Mouse (Mus musculus) right cerebral cortex, postnatal 25 days (tissue): Measurements from ENCODE around the gene Bap1.

Source experiments
- DNase-seq: peaks from one replicate; pipeline ENCODE4 v3.0.0; 2022

Bap1 gene

DNA sequence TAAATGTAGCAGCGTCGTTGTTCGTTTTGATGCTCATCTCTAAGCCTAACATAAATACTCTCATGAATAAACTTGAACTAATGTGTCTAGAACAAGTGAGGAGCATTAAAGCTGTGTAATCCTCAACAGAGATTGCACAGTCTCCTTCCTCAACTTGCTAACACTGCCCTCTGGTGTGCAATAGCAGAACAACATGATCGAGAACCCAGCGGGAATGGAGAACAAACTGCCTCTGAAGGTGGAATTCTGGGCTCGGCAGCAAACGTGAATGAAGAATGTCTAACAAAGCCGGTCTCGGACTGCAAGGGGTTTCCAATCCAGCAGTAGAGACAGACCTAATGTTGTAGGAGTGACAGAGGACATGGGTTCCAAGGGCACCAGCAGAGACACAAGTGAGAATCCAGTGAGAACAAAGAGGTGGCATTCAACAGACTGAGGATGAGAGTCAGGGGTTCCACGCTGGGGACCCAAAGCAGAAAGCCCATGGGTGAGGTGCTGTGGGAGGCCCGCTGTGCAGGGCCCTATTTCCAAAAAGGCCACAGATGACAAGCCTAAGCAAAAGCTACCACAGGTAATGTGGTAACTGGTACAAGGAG is 17.2 kb upstream of the Bap1 start:
- DNase-seq, result peak; percentile 77

DNA sequence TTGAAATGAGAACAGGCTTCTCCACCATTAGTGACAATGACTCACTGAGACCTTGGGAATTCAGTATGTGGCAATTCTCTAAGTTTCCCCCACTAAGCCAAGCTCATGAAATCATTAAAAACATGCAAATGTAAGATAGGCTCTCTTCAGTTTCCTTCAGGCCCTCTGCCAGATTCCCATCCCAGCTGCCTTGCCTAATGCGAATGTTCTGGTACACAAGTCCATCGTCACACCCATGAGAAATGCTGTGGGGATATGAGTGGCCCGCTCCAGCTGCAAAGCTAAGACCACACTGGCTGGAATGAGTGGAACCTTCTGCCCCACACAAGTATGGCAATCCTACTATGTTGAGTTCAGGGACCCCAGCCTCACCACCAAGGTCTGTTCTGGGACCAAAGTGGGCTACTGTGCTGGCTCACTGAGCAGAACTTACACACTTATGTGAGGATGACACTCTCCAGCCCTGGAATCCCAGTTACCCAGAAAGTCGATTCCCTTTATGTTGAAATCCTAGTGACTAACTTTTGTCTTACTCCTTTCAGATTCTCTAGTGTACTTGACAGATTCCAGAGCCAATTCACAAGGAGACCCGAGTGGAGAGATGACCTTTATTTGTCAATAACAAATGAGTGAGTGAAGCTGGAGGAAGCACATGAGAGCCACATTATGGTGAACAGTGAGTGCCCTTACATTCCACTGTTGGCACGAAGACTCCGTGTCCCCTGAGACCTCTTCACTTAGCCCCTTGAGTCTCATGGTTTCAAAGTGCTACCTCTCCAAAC is 14.0 kb upstream of the Bap1 start:
- DNase-seq, result no peak

DNA sequence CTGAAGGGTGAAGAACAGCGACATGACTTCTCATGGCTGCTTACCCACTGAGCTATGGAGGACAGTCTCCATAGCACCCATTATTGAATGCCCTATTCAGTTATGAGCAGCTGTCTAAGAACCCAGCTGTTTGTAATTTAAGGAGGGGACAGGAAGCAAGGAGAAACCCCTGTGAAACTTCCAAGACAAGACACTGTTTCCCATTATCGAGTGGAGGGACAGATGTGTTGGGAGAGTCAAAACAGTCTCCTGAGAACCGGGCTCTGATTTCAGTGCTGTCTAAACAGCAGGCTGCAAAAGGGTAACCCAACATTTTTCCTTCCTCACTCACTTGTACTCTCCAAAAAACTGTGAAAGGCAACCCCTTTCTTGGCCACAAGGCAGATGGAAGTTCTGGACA is 10.7 kb upstream of the Bap1 start:
- no peak for DNase-seq

DNA sequence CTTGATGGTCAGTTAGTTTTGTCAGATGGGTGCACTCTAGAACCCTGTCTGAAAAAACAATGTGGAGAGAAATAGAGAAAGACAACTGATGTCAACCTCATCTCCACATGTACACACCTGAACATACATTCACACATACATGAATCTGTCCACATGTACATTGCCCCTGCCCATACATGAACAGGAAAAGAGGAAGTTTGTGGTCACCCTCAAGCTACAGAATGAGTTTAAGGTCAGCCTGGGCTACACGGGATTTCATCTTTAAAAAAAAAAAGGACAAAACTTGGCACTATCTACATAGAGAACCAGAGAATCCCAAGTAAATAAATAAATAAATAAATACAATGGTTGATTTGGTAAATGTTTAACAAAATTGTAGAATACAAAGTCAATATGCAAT is 6.5 kb upstream of the Bap1 start:
- DNase-seq, result no peak

DNA sequence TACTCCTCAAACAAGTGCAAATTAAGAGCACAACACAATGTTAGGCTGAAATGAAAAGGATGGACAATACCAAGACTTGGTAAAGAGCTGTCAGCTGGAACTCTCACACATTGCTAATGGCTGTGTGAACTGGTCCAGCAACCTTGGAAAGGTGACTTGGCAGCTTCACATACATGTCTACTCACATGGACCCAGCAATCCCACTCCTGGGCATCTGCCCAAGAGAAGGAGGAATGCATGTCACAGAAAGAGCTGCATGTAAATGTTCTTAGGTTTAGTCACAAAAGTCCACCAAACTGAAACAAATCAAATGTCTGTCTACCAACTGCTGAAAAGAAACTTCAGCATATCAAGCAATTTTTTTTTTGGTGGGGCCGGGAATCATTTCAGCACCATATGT is 5.3 kb upstream of the Bap1 start:
- DNase-seq, result no peak

DNA sequence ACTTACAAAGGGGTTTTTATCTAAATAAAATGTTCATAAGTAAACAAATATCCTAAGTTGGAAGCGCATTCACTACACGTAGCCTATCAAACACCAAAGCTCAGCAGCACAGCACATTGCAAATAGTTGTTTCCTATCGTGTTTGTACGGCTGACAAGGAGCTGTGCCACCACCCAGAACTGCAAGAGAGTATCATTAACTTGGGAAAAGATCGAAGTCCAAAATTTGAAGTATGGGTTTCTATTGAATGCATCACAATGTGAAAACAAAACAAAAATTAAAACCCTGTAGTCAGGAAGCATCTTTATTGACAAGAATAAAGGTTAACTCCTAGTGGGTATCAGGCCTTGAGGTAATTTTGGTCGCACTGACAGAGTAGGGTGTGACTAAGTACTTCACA is 2.9 kb upstream of the Bap1 start:
- DNase-seq, result no peak

DNA sequence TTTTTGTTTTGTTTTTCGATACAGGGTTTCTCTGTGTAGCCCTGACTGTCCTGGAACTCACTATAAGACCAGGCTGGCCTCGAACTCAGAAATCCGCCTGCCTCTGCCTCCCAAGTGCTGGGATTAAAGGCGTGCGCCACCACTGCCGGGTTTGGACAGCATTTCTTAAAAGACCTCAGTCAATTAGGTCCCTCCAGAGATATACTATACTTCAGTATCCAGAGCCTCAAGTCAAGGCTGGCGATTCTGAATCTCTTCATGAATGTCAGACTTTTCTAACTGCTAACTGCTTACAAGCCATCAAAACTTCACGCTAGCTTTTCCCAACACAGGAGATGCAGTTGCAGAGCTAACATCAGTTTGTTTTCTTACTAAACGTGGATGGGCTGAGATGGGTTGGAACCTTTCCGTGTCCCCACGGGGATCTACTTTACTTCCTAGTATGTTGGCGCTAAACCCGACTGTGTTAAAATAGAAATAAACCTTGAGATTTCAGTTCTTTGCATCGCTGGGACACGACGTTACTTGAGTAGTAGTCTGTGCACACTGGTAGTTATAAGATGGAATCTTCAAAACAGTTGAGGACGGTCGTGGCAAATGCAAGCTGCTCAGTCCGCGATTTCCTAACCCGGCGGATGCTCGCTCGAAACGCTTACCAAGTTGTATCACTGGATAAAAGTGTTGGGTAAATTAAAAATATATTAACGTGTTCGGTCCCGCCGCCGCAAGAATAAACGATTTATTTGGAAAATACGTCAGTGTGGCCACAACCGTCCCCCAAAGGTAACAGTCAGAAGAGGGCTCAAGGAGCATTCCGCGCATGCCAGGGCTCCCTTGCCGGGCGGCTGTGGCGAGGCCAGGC is 797 bp upstream of the Bap1 start:
- no peak for DNase-seq

DNA sequence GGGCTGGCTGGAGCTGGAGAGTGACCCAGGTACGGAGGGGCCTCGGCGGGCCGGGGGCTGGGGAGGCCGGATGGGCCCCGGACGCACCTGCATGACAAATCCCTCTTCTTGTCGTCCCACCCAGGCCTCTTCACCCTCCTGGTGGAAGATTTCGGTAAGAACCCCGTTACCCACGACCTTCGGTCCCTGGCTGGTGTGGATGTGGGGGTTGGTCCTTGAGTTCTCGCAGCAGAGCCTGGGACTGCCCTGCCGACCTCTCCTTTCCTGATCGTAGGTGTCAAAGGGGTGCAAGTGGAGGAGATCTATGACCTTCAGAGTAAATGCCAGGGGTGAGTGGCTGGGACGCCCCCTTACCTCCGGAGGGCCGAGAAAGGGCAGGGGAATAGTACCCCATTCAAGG is 376 bp downstream of the Bap1 start:
- DNase-seq, result no peak

DNA sequence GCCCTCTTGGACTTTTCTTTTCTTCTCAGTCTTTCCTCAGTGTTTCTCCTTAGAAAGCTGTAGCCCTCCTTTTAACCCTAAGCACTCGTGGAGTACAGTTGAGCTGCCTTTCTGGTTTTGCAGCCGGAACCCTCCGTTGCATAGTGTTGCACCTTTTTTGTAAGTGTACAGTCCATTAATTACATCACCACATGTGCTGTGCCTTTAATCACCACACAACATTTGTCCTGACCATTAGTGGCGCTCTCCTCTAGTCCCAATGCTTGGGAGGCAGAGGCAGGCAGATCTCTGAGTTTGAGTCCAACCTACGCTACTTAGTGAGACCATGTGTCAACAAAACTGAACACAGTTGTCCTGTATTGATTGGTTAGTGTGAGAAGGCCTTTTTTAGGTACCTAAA is 841 bp downstream of the Bap1 start:
- no peak for DNase-seq

DNA sequence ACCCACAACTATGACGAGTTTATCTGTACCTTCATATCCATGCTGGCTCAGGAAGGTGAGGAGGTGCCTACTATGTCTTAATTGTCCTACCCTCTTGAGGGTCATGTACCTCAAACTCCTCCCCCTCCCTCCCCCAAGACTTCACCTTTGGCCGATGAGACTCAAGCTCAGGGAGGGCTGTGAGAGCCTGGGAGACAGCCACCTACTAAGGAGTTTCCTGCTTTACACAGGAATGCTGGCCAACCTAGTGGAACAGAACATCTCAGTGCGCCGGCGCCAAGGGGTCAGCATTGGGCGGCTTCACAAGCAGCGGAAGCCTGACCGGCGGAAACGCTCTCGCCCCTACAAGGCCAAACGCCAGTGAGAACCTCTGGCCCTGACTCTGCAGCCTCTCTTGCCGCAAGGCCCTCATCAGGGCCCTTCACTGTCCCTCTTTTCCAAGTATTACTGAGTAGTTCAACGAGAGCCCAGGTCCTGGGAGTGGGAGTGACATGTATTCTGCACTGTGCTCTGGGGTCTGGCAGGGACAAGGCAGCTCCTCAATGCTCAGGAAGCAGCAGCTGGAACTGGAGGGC is 7.3 kb downstream of the Bap1 start:
- no peak for DNase-seq

DNA sequence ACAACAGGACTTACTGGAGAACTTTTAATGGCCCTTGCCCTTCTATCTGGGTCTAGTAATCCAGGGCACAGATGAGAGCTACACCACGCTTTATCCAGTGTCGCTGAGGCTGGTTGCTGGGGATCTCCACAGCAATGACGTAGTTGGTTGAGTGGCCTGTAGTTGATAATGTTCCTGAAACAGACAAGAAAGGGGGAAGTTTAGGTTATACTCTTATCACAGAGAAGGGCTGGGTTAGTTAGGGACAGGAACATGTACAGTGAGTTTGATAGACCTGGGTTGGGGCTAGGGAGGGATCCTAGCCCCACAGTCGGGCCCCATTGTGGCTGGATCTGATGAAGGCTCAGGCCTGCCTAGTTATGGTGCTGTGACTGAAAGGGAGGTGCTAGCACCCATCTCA is 9.1 kb downstream of the Bap1 start:
- DNase-seq, result no peak

DNA sequence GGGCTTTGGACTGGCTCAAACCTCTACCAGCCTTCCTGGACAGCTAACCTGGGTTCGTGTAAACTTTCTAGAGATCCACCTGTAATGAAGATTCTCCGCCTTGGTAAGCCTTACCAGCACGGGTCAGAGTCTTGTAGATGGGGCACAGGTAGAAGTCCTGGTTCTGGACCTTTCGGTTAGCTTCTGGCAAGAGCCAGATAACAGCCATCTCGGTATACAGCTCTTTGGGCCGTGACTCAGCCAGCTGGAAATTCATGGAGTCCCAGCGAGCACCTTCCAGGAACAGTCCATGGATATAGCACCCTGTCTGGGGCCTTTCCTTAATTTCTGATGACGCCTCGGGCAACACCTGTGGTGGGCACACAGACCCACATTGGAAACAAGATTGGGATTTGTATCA is 9.7 kb downstream of the Bap1 start:
- DNase-seq, result no peak

DNA sequence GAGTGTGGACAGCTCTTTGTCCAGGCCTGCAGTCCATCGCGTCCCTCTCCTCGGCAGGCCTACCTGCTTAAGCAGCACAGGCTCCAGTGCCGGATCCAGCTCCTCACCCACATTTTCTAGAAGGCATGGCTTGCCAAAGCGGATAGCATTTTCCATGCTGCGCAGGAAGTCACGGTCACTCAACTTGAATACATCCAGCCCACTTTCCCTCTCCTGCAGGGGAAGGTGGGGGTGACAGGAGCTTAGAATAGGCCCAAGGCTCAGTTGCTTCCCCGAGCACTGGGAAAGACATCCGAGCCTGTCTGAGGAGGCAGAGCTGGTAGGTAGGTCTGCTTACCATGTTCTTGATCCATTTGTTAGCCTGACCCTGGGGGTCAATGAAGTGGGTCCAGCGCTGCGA is 16.4 kb downstream of the Bap1 start:
- DNase-seq, result peak; percentile 27

DNA sequence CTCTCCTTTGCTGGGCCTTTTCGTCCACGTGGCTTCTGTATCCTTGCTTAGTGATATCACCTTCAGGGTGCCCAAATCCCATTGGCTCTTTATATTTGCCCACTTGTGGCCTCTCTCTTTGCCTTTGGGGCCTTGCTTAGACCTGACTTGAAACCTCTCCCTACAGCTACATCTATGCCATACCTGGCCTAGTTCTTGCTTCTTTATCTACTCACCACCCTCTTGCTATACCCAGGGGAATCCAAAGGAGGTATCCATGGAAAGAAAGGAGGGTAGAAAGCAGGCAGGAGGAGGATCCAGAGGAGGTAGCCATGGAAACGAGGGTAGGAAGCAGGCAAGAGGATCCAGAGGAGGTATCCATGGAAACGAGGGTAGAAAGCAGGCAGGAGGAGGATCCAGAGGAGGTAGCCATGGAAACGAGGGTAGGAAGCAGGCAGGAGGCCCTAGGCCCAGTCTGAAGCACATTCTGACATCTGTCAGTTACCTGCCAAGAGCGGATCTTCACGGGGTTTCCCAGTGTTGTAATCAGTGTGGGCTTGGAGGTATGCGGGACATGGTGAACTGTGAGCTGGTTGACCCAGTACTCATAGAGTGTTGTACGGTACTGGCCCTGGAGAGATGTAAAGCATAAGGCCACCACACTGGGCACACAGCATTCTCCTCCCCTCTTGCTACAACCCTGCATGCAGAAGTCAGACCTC is 17.2 kb downstream of the Bap1 start:
- DNase-seq, result peak; percentile 62

DNA sequence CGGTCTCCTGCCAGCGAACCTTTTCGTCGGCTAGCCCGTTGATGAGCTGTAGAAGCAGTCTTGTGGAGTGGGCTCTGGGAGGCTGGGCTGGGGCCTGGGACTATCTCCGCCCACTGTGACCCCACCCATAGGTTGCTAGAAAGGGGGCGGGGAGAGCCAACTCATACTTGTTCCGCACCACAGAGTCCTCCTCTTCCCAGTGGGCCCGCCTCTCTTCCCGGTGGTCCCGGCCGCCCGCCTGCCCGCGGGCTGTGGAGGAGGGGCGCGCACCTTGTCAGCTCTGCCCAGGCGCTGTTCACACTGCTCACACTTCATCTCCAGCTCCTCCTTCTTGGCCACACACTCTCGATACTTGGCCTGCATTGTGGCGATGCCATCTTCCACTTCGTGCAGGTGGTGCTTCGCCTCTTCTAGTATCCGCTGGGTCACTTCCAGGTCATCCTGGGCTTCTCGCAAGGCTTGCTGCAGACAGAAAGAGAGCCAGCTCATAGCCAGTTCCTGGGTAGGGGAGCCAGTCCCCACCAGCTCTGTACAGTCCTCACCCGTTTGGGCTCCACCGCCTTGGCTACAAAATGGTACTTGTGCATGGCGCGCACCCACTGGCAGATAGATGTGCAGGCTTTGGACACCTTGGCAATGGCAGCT is 18.3 kb downstream of the Bap1 start:
- DNase-seq, result peak; percentile 48

DNA sequence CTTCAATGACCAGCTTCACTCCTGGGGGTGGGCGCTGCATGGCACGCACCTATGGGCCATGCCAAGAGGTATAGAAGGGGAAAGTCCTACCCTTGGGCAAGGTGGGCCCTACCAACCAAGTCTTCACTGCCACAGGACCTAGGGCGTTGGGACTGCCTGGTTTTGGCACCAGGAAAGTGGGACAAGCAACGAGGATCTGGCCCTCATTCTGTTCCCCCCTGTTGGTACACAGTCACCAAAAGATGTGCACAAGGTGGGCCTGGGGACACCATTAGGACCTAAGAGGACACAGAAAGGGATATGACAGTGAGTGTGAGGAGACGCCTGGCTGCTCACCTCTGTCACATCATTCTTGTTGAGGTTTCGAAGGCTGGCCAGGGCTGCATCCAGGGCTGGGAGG is 19.9 kb downstream of the Bap1 start:
- no peak for DNase-seq

DNA sequence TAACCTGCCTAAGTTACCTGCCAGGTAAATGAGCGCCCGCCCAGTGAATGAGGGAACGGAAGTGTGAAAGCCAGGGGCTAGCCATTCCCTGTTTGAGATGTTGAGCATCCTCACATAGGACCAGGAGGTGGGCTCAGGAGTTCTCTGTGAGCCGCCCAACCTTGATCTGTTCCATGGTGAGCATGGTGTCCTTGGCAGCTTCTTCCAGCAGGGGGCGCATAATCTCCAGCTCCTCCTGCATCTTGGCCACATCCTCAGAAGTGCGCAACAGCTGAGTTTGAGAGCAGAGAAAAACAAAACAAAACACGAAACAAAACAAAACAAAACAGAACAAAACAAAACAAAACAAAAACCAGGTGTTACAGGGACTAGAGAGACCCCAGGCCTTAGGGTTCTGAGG is 20.9 kb downstream of the Bap1 start:
- DNase-seq, result peak; percentile 73

DNA sequence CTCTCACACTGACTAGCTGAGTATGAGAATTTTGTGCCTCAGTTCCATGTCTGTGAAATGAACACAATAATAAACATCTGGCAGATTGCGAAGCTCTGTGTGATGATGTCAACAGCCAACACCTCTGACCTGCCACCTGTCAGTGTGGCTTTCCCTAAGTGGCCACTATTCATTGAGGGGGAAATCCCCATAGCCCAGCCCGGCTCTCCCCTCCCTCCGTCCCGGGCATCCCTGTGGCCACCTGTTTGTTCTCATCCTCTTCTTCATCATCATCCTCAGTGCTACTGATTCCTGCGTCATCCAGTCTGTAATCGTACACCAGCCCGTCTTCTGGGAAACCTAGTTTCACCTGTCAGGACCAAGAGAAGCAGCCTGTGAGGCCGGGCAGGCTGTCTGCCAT is 34.5 kb downstream of the Bap1 start:
- no peak for DNase-seq
